Mouse (Mus musculus) fibroblast of lung, adult 2 months (primary cell): Measurements from ENCODE around the gene Pi4ka.
A peak's percentile ranks its signal among the peaks of the same experiment; 100 is the strongest.

Experiments
- DNase-seq: peaks from one replicate; pipeline ENCODE4 v3.0.0-alpha.2; 2011; ENCODE audit warnings: low read depth

Gene Pi4ka

GRCm38 (mm10) chr16:17271856-17272255, 134.3 kb downstream of the Pi4ka start:
- DNase-seq, result no peak

- no peak for DNase-seq
Observed at GRCm38 (mm10) chr16:17271124-17271523, 135.0 kb downstream of the Pi4ka start.

- DNase-seq, result no peak
Observed at GRCm38 (mm10) chr16:17269872-17270271, 136.2 kb downstream of the Pi4ka start.

- no peak for DNase-seq
Observed at GRCm38 (mm10) chr16:17267937-17268336, 138.2 kb downstream of the Pi4ka start.

- no peak for DNase-seq
Observed at GRCm38 (mm10) chr16:17266113-17266512, 140.0 kb downstream of the Pi4ka start.

GRCm38 (mm10) chr16:17261341-17261740, 144.8 kb downstream of the Pi4ka start:
- DNase-seq, result no peak

- no peak for DNase-seq
Observed at GRCm38 (mm10) chr16:17258917-17259316, 147.2 kb downstream of the Pi4ka start.

GRCm38 (mm10) chr16:17257359-17257821, 148.7 kb downstream of the Pi4ka start:
- no peak for DNase-seq

GRCm38 (mm10) chr16:17255270-17255669, 150.8 kb downstream of the Pi4ka start:
- no peak for DNase-seq

GRCm38 (mm10) chr16:17254005-17254597, 152.0 kb downstream of the Pi4ka start:
- no peak for DNase-seq

GRCm38 (mm10) chr16:17252841-17253240, 153.3 kb downstream of the Pi4ka start:
- no peak for DNase-seq

GRCm38 (mm10) chr16:17252086-17252726, 153.9 kb downstream of the Pi4ka start:
- no peak for DNase-seq

GRCm38 (mm10) chr16:17251539-17251938, 154.6 kb downstream of the Pi4ka start:
- no peak for DNase-seq

- DNase-seq, result no peak
Observed at GRCm38 (mm10) chr16:17249135-17249534, 157.0 kb downstream of the Pi4ka start.

GRCm38 (mm10) chr16:17247727-17248126, 158.4 kb downstream of the Pi4ka start:
- no peak for DNase-seq

- no peak for DNase-seq
Observed at GRCm38 (mm10) chr16:17244996-17245395, 161.1 kb downstream of the Pi4ka start.

GRCm38 (mm10) chr16:17243731-17244130, 162.4 kb downstream of the Pi4ka start:
- no peak for DNase-seq

GRCm38 (mm10) chr16:17239409-17239808, 166.7 kb downstream of the Pi4ka start:
- DNase-seq, result no peak

- DNase-seq, result no peak
Observed at GRCm38 (mm10) chr16:17237634-17238033, 168.5 kb downstream of the Pi4ka start.

GRCm38 (mm10) chr16:17234916-17235665, 171.0 kb downstream of the Pi4ka start:
- DNase-seq, result peak; percentile 44

- DNase-seq, result no peak
Observed at GRCm38 (mm10) chr16:17234499-17234895, 171.6 kb downstream of the Pi4ka start.

- no peak for DNase-seq
Observed at GRCm38 (mm10) chr16:17233702-17234498, 172.2 kb downstream of the Pi4ka start.
